Comparison of ENCODE assay signal across 13 mouse cellular contexts in the genomic region with DNA sequence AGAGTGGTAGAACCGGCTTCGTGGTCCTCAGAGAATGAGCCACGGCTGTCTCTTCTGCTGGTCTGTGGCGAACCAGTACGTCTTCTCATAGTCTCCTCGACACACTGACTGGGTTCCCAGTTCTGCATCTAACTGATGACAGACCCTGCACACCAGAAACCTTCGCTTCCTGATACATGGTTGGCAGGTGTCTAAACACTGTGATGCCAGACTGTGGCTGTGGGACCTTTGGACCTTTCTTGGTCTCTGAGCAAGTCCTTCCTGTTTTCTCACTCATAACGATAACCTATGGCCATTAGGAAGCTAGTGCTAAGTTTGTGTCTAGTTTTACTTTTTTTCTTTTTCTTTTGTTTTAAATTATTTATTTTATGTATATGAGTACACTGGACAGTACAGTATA.
"Had no signal": no experiment of that assay in that cellular context is flagged by ENCODE, and none has a peak within 500 bp of the region (broad histone marks: within the 10 kb centered on the region; RNA-seq: fewer than 3 reads in every experiment).

No protein-coding gene starts in this region.

- H3K27me3 ChIP-seq: lung, embryonic 15.5 days; midbrain, embryonic 13.5 days had no signal

- H3K9me3 ChIP-seq: limb, embryonic 13.5 days; lung, embryonic 15.5 days; midbrain, embryonic 13.5 days had no signal

- H3K36me3 ChIP-seq: limb, embryonic 13.5 days; lung, embryonic 15.5 days had no signal

- H3K9ac ChIP-seq: lung, embryonic 15.5 days had no signal

- DNase-seq: kidney, adult 11 months; kidney, adult 9 months; kidney, postnatal 36 days; left cerebral cortex, postnatal 4 days; lung, postnatal 14 days; right cerebral cortex, adult 18-20 months; right cerebral cortex, postnatal 25 days; thymus, postnatal 36 days had no signal

- H3K4me3 ChIP-seq: layer of hippocampus, adult 2 months; midbrain, embryonic 13.5 days had no signal

- ATAC-seq: midbrain, embryonic 13.5 days had no signal

- H3K27ac ChIP-seq: kidney, postnatal 0 days; limb, embryonic 13.5 days; lung, embryonic 15.5 days; midbrain, embryonic 13.5 days had no signal
